Mouse (Mus musculus): ENCODE data around the gene Rhot1. TPM values are rescaled to one million over a fixed set of nuclear protein-coding genes. Genes with fewer than 3 reads are reported as not detected.
"Not testable (repeated sequence)": the region's sequence is repeated elsewhere in the genome, so short reads cannot be mapped to it uniquely, and the experiment has no call there.

Gene Rhot1
- polyA plus RNA-seq, 1 experiment from 2014 or later: 54.8 TPM

- no peak for ATAC-seq (replicated peaks; ENCODE audit: low FRiP score)
These were observed 31.6 kb upstream of the Rhot1 start for GRCm38 (mm10) chr11:80176911-80177895.

GRCm38 (mm10) chr11:80178316-80178715 lies 30.5 kb upstream of the Rhot1 start:
- peaks cover 9% of the 10 kb centered on the region; the same call in 1 of the 2 replicates for H3K4me1 ChIP-seq
- H3K36me3 ChIP-seq: no peaks in the 10 kb centered on the region
- no peaks in the 10 kb centered on the region for H3K27me3 ChIP-seq
- H3K27ac ChIP-seq: no peak overlapping the region
- H3K4me2 ChIP-seq: no peak overlapping the region
- H3K9ac ChIP-seq: no peak overlapping the region
- no peak for ATAC-seq (replicated peaks; ENCODE audit: low FRiP score)
- H3K9me3 ChIP-seq (replicated peaks): no peaks in the 10 kb centered on the region
- WGBS: 82% methylated on average over 8 of the region's 8 CpGs
- no peak overlapping the region for H3K4me3 ChIP-seq (replicated peaks)

More at GRCm38 (mm10) chr11:80176911-80177895, 31.6 kb upstream of the Rhot1 start:
- 71% methylated on average over 11 of the region's 11 CpGs for WGBS
- Histone ChIP-seq H3K4me1 (peaks cover 9% of the 10 kb centered on the region; the same call in 1 of the 2 replicates), H3K4me3 (replicated peaks) (no peak overlapping the region), H3K9me3 (replicated peaks) (no peaks in the 10 kb centered on the region), H3K4me2 (no peak overlapping the region), H3K27ac (no peak overlapping the region), H3K27me3 (no peaks in the 10 kb centered on the region), H3K36me3 (no peaks in the 10 kb centered on the region), H3K9ac (no peak overlapping the region)

GRCm38 (mm10) chr11:80181021-80181749 lies 27.6 kb upstream of the Rhot1 start:
- no peaks in the 10 kb centered on the region for H3K9me3 ChIP-seq (replicated peaks)
- 66% methylated on average over 5 of the region's 5 CpGs for WGBS
- H3K27ac ChIP-seq: no peak overlapping the region
- H3K9ac ChIP-seq: no peak overlapping the region
- ATAC-seq (replicated peaks; ENCODE audit: low FRiP score): no peak
- no peak overlapping the region for H3K4me3 ChIP-seq (replicated peaks)
- H3K27me3 ChIP-seq: no peaks in the 10 kb centered on the region
- no peak overlapping the region for H3K4me2 ChIP-seq
- peaks cover 17% of the 10 kb centered on the region; the same call in 1 of the 2 replicates for H3K4me1 ChIP-seq
- no peaks in the 10 kb centered on the region for H3K36me3 ChIP-seq

GRCm38 (mm10) chr11:80183054-80183704 lies 25.6 kb upstream of the Rhot1 start:
- peak overlapping the region; percentile 77 for H3K4me3 ChIP-seq (replicated peaks)
- not testable (repeated sequence) for H3K4me1 ChIP-seq

GRCm38 (mm10) chr11:80183705-80184255 lies 25.0 kb upstream of the Rhot1 start, which contains the start of gene Rnf135:
Gene Rnf135, plus strand, starts transcription at chr11:80183851.
- Histone ChIP-seq H3K27me3 (no peaks in the 10 kb centered on the region), H3K36me3 (no peaks in the 10 kb centered on the region), H3K4me3 (replicated peaks) (peak within 1 kb of the TSS; percentile 77), H3K9me3 (replicated peaks) (no peaks in the 10 kb centered on the region), H3K27ac (peak within 1 kb of the TSS; percentile 92), H3K4me1 (peaks cover 8% of the 10 kb centered on the region; the same call in 1 of the 2 replicates), H3K9ac (peak within 1 kb of the TSS; percentile 66), H3K4me2 (peak within 1 kb of the TSS; percentile 73)
- WGBS: under 1% methylated on average over 33 of the region's 33 CpGs
- peak; percentile 95 for ATAC-seq (replicated peaks; ENCODE audit: low FRiP score)

More at GRCm38 (mm10) chr11:80183054-80183704, 25.6 kb upstream of the Rhot1 start:
- Histone ChIP-seq H3K4me2 (peak overlapping the region; percentile 73), H3K27ac (peak overlapping the region; percentile 92), H3K9ac (peak overlapping the region; percentile 66; the same call in 1 of the 2 replicates)
- H3K36me3 ChIP-seq; H3K9me3 ChIP-seq (replicated peaks); H3K27me3 ChIP-seq: not testable (repeated sequence)
- 44% methylated on average over 12 of the region's 12 CpGs for WGBS
- ATAC-seq (replicated peaks; ENCODE audit: low FRiP score): peak; percentile 68

DNA sequence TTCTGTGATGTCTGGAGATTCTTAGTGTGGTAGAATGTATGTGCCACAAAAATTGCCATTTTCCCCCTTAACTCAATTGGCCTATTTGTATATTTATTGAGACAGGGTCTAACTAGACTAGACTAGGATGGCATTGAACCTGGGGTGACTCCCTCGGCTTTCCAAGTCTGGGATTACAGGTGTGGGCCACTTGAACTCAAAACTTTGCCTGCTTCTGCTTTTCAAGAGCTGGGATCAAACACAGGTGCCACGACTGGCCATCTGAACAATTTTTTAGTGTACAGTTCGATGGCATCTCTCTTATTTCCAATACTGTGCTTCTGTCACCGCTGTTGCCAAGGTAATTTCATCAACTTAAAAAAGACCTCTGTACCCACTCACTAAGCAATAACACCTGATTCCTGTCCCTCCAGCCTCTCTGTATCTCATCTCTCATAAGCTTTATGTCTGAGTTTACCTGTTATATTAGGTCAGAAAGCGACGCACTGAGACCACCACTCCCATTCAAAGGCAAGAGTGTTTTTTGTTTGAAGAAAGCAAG lies 24.2 kb upstream of the Rhot1 start:
- Histone ChIP-seq H3K4me2 (peak overlapping the region; percentile 73), H3K27me3 (no peaks in the 10 kb centered on the region), H3K27ac (peak overlapping the region; percentile 92), H3K9ac (peak overlapping the region; percentile 66), H3K4me3 (replicated peaks) (peak overlapping the region; percentile 77), H3K36me3 (peaks cover under 1% of the 10 kb centered on the region; the same call in 1 of the 2 replicates), H3K9me3 (replicated peaks) (no peaks in the 10 kb centered on the region), H3K4me1 (peaks cover 8% of the 10 kb centered on the region; the same call in 1 of the 2 replicates)
- 88% methylated on average over 6 of the region's 6 CpGs for WGBS
- ATAC-seq (replicated peaks; ENCODE audit: low FRiP score): no peak

- not testable (repeated sequence) for ATAC-seq (replicated peaks; ENCODE audit: low FRiP score)
These were observed 23.3 kb upstream of the Rhot1 start for GRCm38 (mm10) chr11:80185441-80185976.

GRCm38 (mm10) chr11:80190280-80190679 lies 18.5 kb upstream of the Rhot1 start:
- Histone ChIP-seq H3K9ac (no peak overlapping the region), H3K4me1 (0 out of 2 replicates have a peak, but pooled peaks cover 2% of the 10 kb centered on the region), H3K4me3 (replicated peaks) (no peak overlapping the region), H3K27ac (no peak overlapping the region), H3K36me3 (peaks cover 25% of the 10 kb centered on the region), H3K27me3 (no peaks in the 10 kb centered on the region), H3K4me2 (no peak overlapping the region), H3K9me3 (replicated peaks) (no peaks in the 10 kb centered on the region)
- no peak for ATAC-seq (replicated peaks; ENCODE audit: low FRiP score)
- 58% methylated on average over 4 of the region's 4 CpGs for WGBS

More at GRCm38 (mm10) chr11:80185441-80185976, 23.3 kb upstream of the Rhot1 start:
- not testable (repeated sequence) for H3K9ac ChIP-seq; H3K27ac ChIP-seq; H3K4me3 ChIP-seq (replicated peaks); H3K4me1 ChIP-seq; H3K36me3 ChIP-seq; H3K27me3 ChIP-seq; H3K9me3 ChIP-seq (replicated peaks)
- peak overlapping the region; percentile 73; the same call in 1 of the 2 replicates for H3K4me2 ChIP-seq
- 67% methylated on average over 5 of the region's 5 CpGs for WGBS

DNA sequence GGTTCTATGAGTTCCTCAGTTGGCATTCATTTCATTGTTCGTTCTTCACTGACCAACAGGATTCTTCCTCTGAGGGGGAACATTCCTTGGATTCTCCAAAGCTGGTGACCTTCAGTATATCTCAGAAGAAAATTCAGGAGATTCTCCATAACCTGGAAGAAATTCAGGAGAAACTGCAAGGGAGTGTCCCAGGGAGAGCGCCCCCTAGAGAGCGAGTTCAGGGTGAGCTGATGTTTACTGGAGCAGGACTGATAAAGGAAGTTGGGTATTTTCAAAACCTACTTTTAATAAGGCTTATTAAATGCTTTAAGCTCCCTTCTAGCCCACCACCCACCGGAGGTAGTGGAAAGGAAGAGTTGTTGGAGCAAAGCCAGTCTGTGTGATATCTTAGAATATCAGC lies 15.0 kb upstream of the Rhot1 start:
- Histone ChIP-seq H3K9ac (no peak overlapping the region), H3K4me1 (no peaks in the 10 kb centered on the region), H3K9me3 (replicated peaks) (no peaks in the 10 kb centered on the region), H3K4me2 (no peak overlapping the region), H3K27ac (no peak overlapping the region), H3K27me3 (no peaks in the 10 kb centered on the region), H3K4me3 (replicated peaks) (no peak overlapping the region), H3K36me3 (peaks cover 31% of the 10 kb centered on the region)
- no peak for ATAC-seq (replicated peaks; ENCODE audit: low FRiP score)
- 61% methylated on average over 4 of the region's 4 CpGs for WGBS

DNA sequence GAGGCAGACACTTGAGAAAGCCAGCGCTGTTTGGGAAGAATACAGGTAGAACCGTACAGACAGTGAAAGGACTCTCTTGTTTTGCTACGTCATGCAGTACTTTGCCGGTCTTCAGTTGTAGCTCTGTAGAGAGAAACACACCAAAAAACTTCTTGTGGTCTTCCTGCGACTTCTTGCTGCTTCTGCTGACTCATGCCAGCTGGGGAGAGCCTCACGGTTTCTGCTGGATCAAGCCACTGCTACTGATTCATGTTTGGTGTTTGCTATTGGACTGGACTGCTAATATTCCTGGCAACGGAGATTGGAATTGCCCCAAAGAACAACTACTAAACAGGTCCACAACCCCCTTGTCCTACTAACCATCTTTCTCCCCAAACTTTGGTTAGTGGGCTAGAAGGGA lies 12.5 kb upstream of the Rhot1 start:
- no peak overlapping the region for H3K27ac ChIP-seq
- no peaks in the 10 kb centered on the region for H3K9me3 ChIP-seq (replicated peaks)
- no peak overlapping the region for H3K4me2 ChIP-seq
- no peak overlapping the region for H3K9ac ChIP-seq
- H3K27me3 ChIP-seq: no peaks in the 10 kb centered on the region
- peaks cover 25% of the 10 kb centered on the region for H3K36me3 ChIP-seq
- 90% methylated on average over 7 of the region's 7 CpGs for WGBS
- no peak overlapping the region for H3K4me3 ChIP-seq (replicated peaks)
- H3K4me1 ChIP-seq: no peaks in the 10 kb centered on the region
- ATAC-seq (replicated peaks; ENCODE audit: low FRiP score): no peak

- Histone ChIP-seq H3K27ac (no peak overlapping the region), H3K27me3 (no peaks in the 10 kb centered on the region), H3K4me2 (no peak overlapping the region), H3K4me1 (no peaks in the 10 kb centered on the region), H3K9me3 (replicated peaks) (no peaks in the 10 kb centered on the region), H3K4me3 (replicated peaks) (no peak overlapping the region), H3K9ac (no peak overlapping the region), H3K36me3 (peaks cover 19% of the 10 kb centered on the region)
- 97% methylated on average over 3 of the region's 3 CpGs for WGBS
- ATAC-seq (replicated peaks; ENCODE audit: low FRiP score): no peak
These were observed 9.5 kb upstream of the Rhot1 start for GRCm38 (mm10) chr11:80199316-80199715.

All from kidney, embryonic 15.5 days (tissue).